13 mouse cellular contexts compared by ENCODE assay signal in the genomic region with DNA sequence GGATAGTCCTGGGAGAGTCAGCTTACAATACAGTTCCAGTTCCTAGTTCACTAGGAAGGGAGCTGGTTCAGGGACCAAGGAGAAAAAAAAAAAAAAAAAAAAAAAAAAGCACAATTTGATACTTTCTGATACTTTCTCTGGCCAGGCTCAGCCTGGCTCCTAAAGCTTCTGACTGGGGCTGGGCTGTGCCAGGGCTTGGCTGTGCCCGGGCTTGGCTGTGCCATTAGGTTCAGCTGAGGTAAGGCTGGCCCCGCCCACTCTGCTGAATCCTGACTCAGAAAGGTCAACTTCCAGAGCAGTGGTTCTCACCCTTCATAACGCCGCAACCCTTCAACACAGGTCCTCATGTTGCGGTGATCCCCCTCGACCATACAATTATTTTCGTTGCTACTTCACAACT. TPM values are rescaled to one million over a fixed set of nuclear protein-coding genes. Genes with fewer than 3 reads are reported as not detected.
DNase-seq lines count a peak whose midpoint lies in the region; ATAC-seq and TF ChIP-seq lines count a peak whose summit lies in the region.
"Had no signal": no experiment of that assay in that cellular context is flagged by ENCODE, and none has a peak within 500 bp of the region (broad histone marks: within the 10 kb centered on the region; RNA-seq: fewer than 3 reads in every experiment).

No protein-coding gene starts in this region.

- 74% methylated on average over 7 of the region's 7 CpGs for WGBS in heart, embryonic 11.5 days (ENCODE audit: insufficient replicate concordance)
- WGBS in forebrain, embryonic 15.5 days: 89% methylated on average over 7 of the region's 7 CpGs

- dilution Hi-C loops in CH12.LX (cut with MboI; ENCODE audit: extremely low pct_ligation_motif_present, extremely low pct_unique_long_range_greater_than_20kb, low sequenced_read_pairs): no loop called here

- no peak for TF ChIP-seq CTCF in CH12.LX (conservative IDR thresholded peaks at IDR 0.05 in 1 of 2, IDR thresholded peaks at IDR 0.05 in 1 of 2; ENCODE audit: low read depth in 2 of 2, low read length in 2 of 2)

- no peaks in the 10 kb centered on the region for H3K36me3 ChIP-seq in heart, embryonic 11.5 days (ENCODE audit: control insufficient read depth, insufficient read depth, low read length)
- H3K36me3 ChIP-seq in CH12.LX (replicated peaks in 1 of 2; ENCODE audit: control insufficient read depth in 1 of 2, insufficient read depth in 1 of 2, low read length in 1 of 2): no peaks in the 10 kb centered on the region
- no peaks in the 10 kb centered on the region for H3K36me3 ChIP-seq in forebrain, embryonic 15.5 days
- H3K36me3 ChIP-seq: embryonic facial prominence, embryonic 12.5 days; liver, embryonic 15.5 days had no signal

- no peak for TF ChIP-seq EP300 in CH12.LX (IDR thresholded peaks at IDR 0.05; ENCODE audit: low read length)

- TF ChIP-seq POLR2A in CH12.LX (IDR thresholded peaks at IDR 0.05; ENCODE audit: low read depth, low read length): no peak

- H3K79me2 ChIP-seq in CH12.LX (replicated peaks; ENCODE audit: control insufficient read depth, extremely low read depth, insufficient read depth, poor library complexity, severe bottlenecking): no peaks in the 10 kb centered on the region

- H3K9ac ChIP-seq in heart, embryonic 11.5 days (ENCODE audit: low read depth, low read length): no peak overlapping the region
- no peak overlapping the region for H3K9ac ChIP-seq in CH12.LX (ENCODE audit: insufficient read depth, low read depth)
- H3K9ac ChIP-seq in forebrain, embryonic 15.5 days (replicated peaks): no peak overlapping the region
- H3K9ac ChIP-seq: embryonic facial prominence, embryonic 12.5 days; liver, embryonic 15.5 days had no signal

- H3K9me3 ChIP-seq in heart, embryonic 11.5 days (replicated peaks; ENCODE audit: control insufficient read depth, low read length): no peaks in the 10 kb centered on the region
- H3K9me3 ChIP-seq in CH12.LX (replicated peaks; ENCODE audit: low read length): peaks cover 11% of the 10 kb centered on the region
- no peaks in the 10 kb centered on the region for H3K9me3 ChIP-seq in forebrain, embryonic 15.5 days
- H3K9me3 ChIP-seq: embryonic facial prominence, embryonic 12.5 days; liver, embryonic 15.5 days had no signal

- ATAC-seq in heart, embryonic 11.5 days (replicated peaks; ENCODE audit: insufficient number of reproducible peaks, low FRiP score, low TSS enrichment): no peak
- ATAC-seq in forebrain, embryonic 15.5 days (replicated peaks): no peak
- ATAC-seq: midbrain, embryonic 16.5 days had no signal

- no peak overlapping the region for H3K27ac ChIP-seq in heart, embryonic 11.5 days (ENCODE audit: low read depth, low read length)
- H3K27ac ChIP-seq in CH12.LX (ENCODE audit: insufficient read depth, low read depth): no peak overlapping the region
- no peak overlapping the region for H3K27ac ChIP-seq in forebrain, embryonic 15.5 days (replicated peaks)
- H3K27ac ChIP-seq: embryonic facial prominence, embryonic 12.5 days; left cerebral cortex, adult 2 months; liver, embryonic 15.5 days had no signal

- H3K4me1 ChIP-seq in heart, embryonic 11.5 days (ENCODE audit: control insufficient read depth, insufficient read depth, low read length): no peaks in the 10 kb centered on the region
- H3K4me1 ChIP-seq in CH12.LX (ENCODE audit: control insufficient read depth in 1 of 2, insufficient read depth in 2 of 2): peaks cover 18 to 64% of the 10 kb centered on the region in 2 experiments
- no peaks in the 10 kb centered on the region for H3K4me1 ChIP-seq in forebrain, embryonic 15.5 days

- DNase-seq in heart, adult 11 months: peak; percentile 97
- no peak for DNase-seq in CH12.LX (ENCODE audit: extremely low read depth)
- DNase-seq in gastrocnemius, adult 8-10 months (ENCODE audit: low spot score in 2 of 2): peak; percentile 93 to 97
- DNase-seq in kidney, postnatal 14 days: peak; percentile 89
- DNase-seq in embryo, embryonic 11 days: no peak
- DNase-seq in Muller cell, postnatal 12 days (ENCODE audit: inconsistent ontology term): no peak

- in situ Hi-C loops in CH12.LX (cut with MboI; ENCODE audit: low pct_ligation_motif_present, low pct_unique_long_range_greater_than_20kb, low sequenced_read_pairs): no loop called here

- no peaks in the 10 kb centered on the region for H3K27me3 ChIP-seq in heart, embryonic 11.5 days (ENCODE audit: control insufficient read depth, insufficient read depth, low read length)
- H3K27me3 ChIP-seq in CH12.LX (replicated peaks): peaks cover 9% of the 10 kb centered on the region
- H3K27me3 ChIP-seq in forebrain, embryonic 15.5 days: no peaks in the 10 kb centered on the region
- H3K27me3 ChIP-seq: embryonic facial prominence, embryonic 12.5 days; liver, embryonic 15.5 days had no signal

- no peak overlapping the region for H3K4me2 ChIP-seq in heart, embryonic 11.5 days
- no peak overlapping the region for H3K4me2 ChIP-seq in CH12.LX (ENCODE audit: insufficient read depth, low read depth, poor library complexity, severe bottlenecking)
- H3K4me2 ChIP-seq in forebrain, embryonic 15.5 days (replicated peaks): no peak overlapping the region
- H3K4me2 ChIP-seq: embryonic facial prominence, embryonic 12.5 days; liver, embryonic 15.5 days had no signal

- H3K4me3 ChIP-seq in heart, embryonic 11.5 days (ENCODE audit: low read depth, low read length): no peak overlapping the region
- H3K4me3 ChIP-seq in CH12.LX (replicated peaks in 1 of 3; ENCODE audit: low read depth in 2 of 3, low read length in 2 of 3, poor library complexity in 1 of 3): no peak overlapping the region
- no peak overlapping the region for H3K4me3 ChIP-seq in forebrain, embryonic 15.5 days
- H3K4me3 ChIP-seq: embryonic facial prominence, embryonic 12.5 days; left cerebral cortex, adult 2 months; liver, embryonic 15.5 days had no signal

- no peak for TF ChIP-seq RAD21 in CH12.LX (IDR thresholded peaks at IDR 0.05; ENCODE audit: low read depth, low read length)

TF ChIP-seq in CH12.LX, 34 proteins besides CTCF, POLR2A, EP300 and RAD21:
- TF ChIP-seq UBTF (IDR thresholded peaks at IDR 0.05; ENCODE audit: low read depth, low read length) (no peak), MAX (IDR thresholded peaks at IDR 0.05; ENCODE audit: low read length) (no peak), KAT2A (IDR thresholded peaks at IDR 0.05; ENCODE audit: insufficient replicate concordance, low read length) (no peak), SIN3A (IDR thresholded peaks at IDR 0.05; ENCODE audit: low read length) (no peak), HCFC1 (IDR thresholded peaks at IDR 0.05; ENCODE audit: low read depth, low read length) (no peak), ZNF384 (IDR thresholded peaks at IDR 0.05; ENCODE audit: low read depth, low read length) (peak; percentile 43)

RNA-seq across cellular contexts. Expression of a gene that starts 16.8 kb away (rescaled TPM):
- 1.7 and 1.9 TPM in 2 replicates for polyA plus RNA-seq in heart, embryonic 11.5 days (2014; fragmentation: Nextera tagmentation; extraction: Ambion mirVana)
- not detected in 2 replicates for total RNA-seq in CH12.LX (2012; rRNA removed)
- total RNA-seq in CH12.LX (2014; rRNA removed): not detected in 2 replicates
- not detected in 2 replicates for polyA plus RNA-seq in CH12.LX (2012; ENCODE audit: insufficient read length, low read depth)
- total RNA-seq in gastrocnemius, adult 8-10 months (2022): 1 to 10 TPM; 1.8 to 8.3 (median 4.9) TPM
- polyA plus RNA-seq in forebrain, embryonic 15.5 days (2015; fragmentation: Nextera tagmentation; extraction: Ambion mirVana): 4.0 and 6.7 TPM in 2 replicates

RNA-seq across cellular contexts. Expression of a gene that starts 26.2 kb away (rescaled TPM):
- 4.6 TPM in 2 replicates for polyA plus RNA-seq in heart, embryonic 11.5 days (2014; fragmentation: Nextera tagmentation; extraction: Ambion mirVana)
- total RNA-seq in CH12.LX (2012; rRNA removed): 4.7 and 6.6 TPM in 2 replicates
- 1.9 and 2.1 TPM in 2 replicates for total RNA-seq in CH12.LX (2014; rRNA removed)
- 2.2 and 2.4 TPM in 2 replicates for polyA plus RNA-seq in CH12.LX (2012; ENCODE audit: insufficient read length, low read depth)
- 1 to 10 TPM; 2.4 to 4.6 (median 3.0) TPM for total RNA-seq in gastrocnemius, adult 8-10 months (2022)
- 12.5 and 14.9 TPM in 2 replicates for polyA plus RNA-seq in forebrain, embryonic 15.5 days (2015; fragmentation: Nextera tagmentation; extraction: Ambion mirVana)

RNA-seq across cellular contexts. Expression of a gene that starts 52.8 kb away (rescaled TPM):
- 2.4 and 2.9 TPM in 2 replicates for polyA plus RNA-seq in heart, embryonic 11.5 days (2014; fragmentation: Nextera tagmentation; extraction: Ambion mirVana)
- 0.08 TPM in 2 replicates for total RNA-seq in CH12.LX (2012; rRNA removed)
- not detected in 2 replicates for total RNA-seq in CH12.LX (2014; rRNA removed)
- polyA plus RNA-seq in CH12.LX (2012; ENCODE audit: insufficient read length, low read depth): 0.17 and 0.23 TPM in 2 replicates
- total RNA-seq in gastrocnemius, adult 8-10 months (2022): not detected
- polyA plus RNA-seq in forebrain, embryonic 15.5 days (2015; fragmentation: Nextera tagmentation; extraction: Ambion mirVana): 0.03 TPM in 1 of 2 replicates, not detected in the other
- total RNA-seq: left cerebral cortex, adult 2 months had no signal
- polyA plus RNA-seq: frontal cortex, adult 2 months; midbrain, embryonic 16.5 days had no signal

Comparison
In these comparisons a context has a peak if more than half of its experiments do, and no peak if none do; other contexts are left out.
1. DNase-seq: peak in heart, adult 11 months (single experiment), gastrocnemius, adult 8-10 months (2 of 2) and kidney, postnatal 14 days (single experiment); none in CH12.LX (single experiment), embryo, embryonic 11 days (single experiment) and Muller cell, postnatal 12 days (single experiment).